Mouse (Mus musculus): ENCODE data around the gene Oaz1.

- no peak for TF ChIP-seq CTCF (IDR thresholded peaks at IDR 0.05; ENCODE audit: low read depth, low read length)
- TF ChIP-seq POLR2A (IDR thresholded peaks at IDR 0.05; ENCODE audit: borderline replicate concordance, low read depth, low read length) = no peak
Observed at GRCm38 (mm10) chr10:80831136-80831535, 4.7 kb downstream of the Oaz1 start.
